17 mouse cellular contexts compared by ENCODE assay signal in genomic region chr7:143027196-143027595, GRCm38 (mm10). TPM values are rescaled to one million over a fixed set of nuclear protein-coding genes. Genes with fewer than 3 reads are reported as not detected.
"Had no signal": no experiment of that assay in that cellular context is flagged by ENCODE, and none has a peak within 500 bp of the region (broad histone marks: within the 10 kb centered on the region; RNA-seq: fewer than 3 reads in every experiment).

No protein-coding gene starts in this region.

- H3K27me3 ChIP-seq: limb, embryonic 12.5 days; liver, embryonic 13.5 days; lung, embryonic 15.5 days; megakaryocyte, embryonic 14.5 days; midbrain, embryonic 12.5 days; stomach, embryonic 15.5 days had no signal

- H3K4me3 ChIP-seq: layer of hippocampus, adult 2 months; limb, embryonic 12.5 days; liver, embryonic 13.5 days; lung, embryonic 15.5 days; midbrain, embryonic 12.5 days; stomach, embryonic 15.5 days had no signal

- H3K36me3 ChIP-seq: liver, embryonic 13.5 days; lung, embryonic 15.5 days had no signal

- DNase-seq: kidney, postnatal 4 days; liver; liver, embryonic 13.5 days; liver, postnatal 0 days; lung, postnatal 14 days; right cerebral cortex, postnatal 14 days; thymus, postnatal 4 days had no signal

- H3K4me1 ChIP-seq: limb, embryonic 12.5 days; midbrain, embryonic 12.5 days; stomach, embryonic 15.5 days had no signal

- H3K4me2 ChIP-seq: limb, embryonic 12.5 days; liver, embryonic 13.5 days; lung, embryonic 15.5 days; midbrain, embryonic 12.5 days; stomach, embryonic 15.5 days had no signal

- H3K9me3 ChIP-seq: limb, embryonic 12.5 days; liver, embryonic 13.5 days; lung, embryonic 15.5 days; megakaryocyte, embryonic 14.5 days; midbrain, embryonic 12.5 days; stomach, embryonic 15.5 days had no signal

- H3K27ac ChIP-seq: kidney, postnatal 0 days; layer of hippocampus, adult 2 months; liver, embryonic 13.5 days; macrophage; midbrain, embryonic 12.5 days had no signal

- ATAC-seq: liver, postnatal 0 days had no signal

- H3K9ac ChIP-seq: limb, embryonic 12.5 days; liver, embryonic 13.5 days; liver, postnatal 0 days; lung, embryonic 15.5 days; midbrain, embryonic 12.5 days; stomach, embryonic 15.5 days had no signal

RNA-seq across cellular contexts. Expression of gene Tspan32, which starts 22.4 kb away (rescaled TPM):
- total RNA-seq: layer of hippocampus, postnatal 10 days had no signal

RNA-seq across cellular contexts. Expression of gene Ascl2, which starts 58.1 kb away (rescaled TPM):
- total RNA-seq: midbrain, postnatal 0 days had no signal
